Mouse (Mus musculus) liver, embryonic 14.5 days (tissue): ENCODE measurements around the gene Ankrd27. TPM values are rescaled to one million over a fixed set of nuclear protein-coding genes. Genes with fewer than 3 reads are reported as not detected.
"Not testable (repeated sequence)": the region's sequence is repeated elsewhere in the genome, so short reads cannot be mapped to it uniquely, and the experiment has no call there.

ENCODE experiments used
- ATAC-seq: fragments of 200-750 bp; cut with Nextera tagmentation; 2 replicates; pipeline ENCODE4 v1.8.0; 2017; ENCODE audit warnings: moderate number of reproducible peaks, mild to moderate bottlenecking, moderate library complexity; ENCODE audit not compliant: insufficient read depth
- DNase-seq, 3 experiments: peaks; one replicate each; pipeline ENCODE4 v3.0.0-alpha.2; 2012 to 2013; ENCODE audit warnings: low read depth in 3 of 3, low spot score in 3 of 3
- H3K27ac ChIP-seq: fragments of 300-500 bp; sonication (generic); 2 replicates; pipeline ENCODE4 v1.5.1; 2014; ENCODE audit warnings: moderate library complexity, mild to moderate bottlenecking, control low read depth, inconsistent platforms
- H3K27me3 ChIP-seq: fragments of 300-500 bp; sonication (generic); 2 replicates; pipeline ENCODE4 v1.6.1; 2014; ENCODE audit warnings: mild to moderate bottlenecking, low read length, moderate library complexity; ENCODE audit not compliant: control insufficient read depth, insufficient read depth
- H3K36me3 ChIP-seq: fragments of 300-500 bp; sonication (generic); replicated peaks from 2 replicates; pipeline ENCODE4 v1.6.1; 2014; ENCODE audit warnings: low read depth; ENCODE audit not compliant: control insufficient read depth, insufficient read depth
- H3K4me1 ChIP-seq, 2 experiments: fragments of 200-500 bp in 1 of 2; fragments of 300-500 bp in 1 of 2; sonication (generic) in 1 of 2; replicated peaks; 2 replicates each; pipeline ENCODE4 v1.6.1; 2012 to 2014; ENCODE audit warnings: antibody characterized with exemption in 1 of 2, inconsistent platforms in 1 of 2, low read length in 1 of 2; ENCODE audit not compliant: control insufficient read depth in 2 of 2, insufficient read depth in 2 of 2
- H3K4me2 ChIP-seq: fragments of 300-500 bp; sonication (generic); 2 replicates; pipeline ENCODE4 v1.6.1; 2014; ENCODE audit warnings: low read depth, mild to moderate bottlenecking, control low read depth, moderate library complexity
- H3K4me3 ChIP-seq, 2 experiments: fragments of 200-500 bp in 1 of 2; fragments of 300-500 bp in 1 of 2; sonication (generic) in 1 of 2; 2 replicates each; pipeline ENCODE4 v1.5.1; 2012 to 2014; ENCODE audit warnings: low read depth in 2 of 2, low read length in 2 of 2, mild to moderate bottlenecking in 2 of 2, control low read depth in 1 of 2, inconsistent platforms in 1 of 2, moderate library complexity in 1 of 2; ENCODE audit not compliant: insufficient read depth in 1 of 2
- H3K9ac ChIP-seq: fragments of 300-500 bp; sonication (generic); replicated peaks from 2 replicates; pipeline ENCODE4 v1.6.1; 2014; ENCODE audit warnings: mild to moderate bottlenecking, control low read depth, moderate library complexity
- H3K9me3 ChIP-seq: fragments of 300-500 bp; sonication (generic); 2 replicates; pipeline ENCODE4 v1.6.1; 2016; ENCODE audit warnings: low read length, mixed read lengths; ENCODE audit not compliant: control insufficient read depth
- CTCF ChIP-seq: IDR thresholded peaks from 2 replicates; pipeline ENCODE4 v1.5.1; 2016; ENCODE audit warnings: antibody characterized with exemption, low read depth, control low read depth
- EP300 ChIP-seq: IDR thresholded peaks from 2 replicates; pipeline ENCODE4 v1.6.1; 2016; ENCODE audit warnings: antibody characterized with exemption, low read depth
- WGBS: fragments of 180-500 bp; shearing (Covaris S2); extraction: QIAGEN DNeasy Blood & Tissue Kit; methylation state at CpG from one replicate; pipeline ENCODE4 v1.1.7; 2014; ENCODE audit not compliant: insufficient replicate concordance; 5-methylcytosine and 5-hydroxymethylcytosine counted together
- polyA plus RNA-seq, 2 experiments: library from polyadenylated mRNA; depleted of rRNA in 1 of 2; stranded (reverse) in 1 of 2; unstranded in 1 of 2; fragments of >200 nt; fragmentation: Nextera tagmentation in 1 of 2; extraction: Ambion mirVana in 1 of 2; gene quantifications; 2 replicates each; pipeline versions ENCODE4 v1.2.1 to v1.2.3; 2012 to 2014

The Ankrd27 gene
- polyA plus RNA-seq, 2 experiments, result 13.5 to 20.9 TPM

DNA sequence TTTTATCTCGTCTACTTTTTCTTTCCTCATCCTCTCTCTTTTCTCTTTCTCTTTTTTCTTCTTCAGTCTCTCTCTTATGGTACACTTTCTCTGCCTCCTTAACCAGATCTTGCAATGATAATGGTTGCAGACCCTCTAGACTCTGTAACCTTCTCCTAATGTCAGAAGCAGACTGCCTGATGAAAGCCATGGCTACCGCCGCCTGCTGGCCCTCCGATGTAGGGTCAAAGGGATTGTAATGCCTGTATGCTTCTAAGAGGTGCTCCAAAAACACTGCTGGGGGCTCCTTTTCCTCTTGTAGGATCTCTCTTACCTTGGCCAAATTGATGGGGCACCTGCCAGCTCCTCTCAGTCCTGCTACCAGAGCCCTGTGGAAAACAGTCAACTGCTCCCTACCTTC is 16.3 kb upstream of the Ankrd27 start:
- not testable (repeated sequence) for DNase-seq, H3K27me3 ChIP-seq, H3K27ac ChIP-seq, H3K36me3 ChIP-seq, ATAC-seq, H3K9ac ChIP-seq, H3K4me2 ChIP-seq, H3K9me3 ChIP-seq, H3K4me3 ChIP-seq, H3K4me1 ChIP-seq
- peak; percentile 65 for TF ChIP-seq CTCF
- WGBS, result 61% methylated on average over 4 of the region's 4 CpGs

DNA sequence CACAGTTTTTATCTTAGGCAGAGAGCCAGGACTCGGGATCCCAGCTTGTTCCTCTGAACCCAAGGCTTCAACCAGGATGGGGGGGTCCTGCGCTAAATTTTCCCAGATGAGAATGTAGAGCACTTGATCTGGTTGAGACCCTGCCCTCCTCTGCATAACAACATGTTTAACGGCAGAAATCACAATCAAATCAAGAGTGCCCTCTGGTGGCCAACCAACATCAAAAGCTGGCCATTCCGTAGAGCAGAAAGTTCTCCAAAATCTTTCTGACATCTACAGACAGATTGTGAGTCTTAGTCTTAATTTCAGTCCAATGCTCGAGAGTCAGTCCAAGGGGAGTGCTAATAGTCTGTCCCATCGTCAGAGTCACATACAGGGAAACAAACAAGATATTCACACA is 15.2 kb upstream of the Ankrd27 start:
- peak; percentile 60 for TF ChIP-seq CTCF
- H3K4me3 ChIP-seq, H3K27me3 ChIP-seq, ATAC-seq, H3K27ac ChIP-seq, H3K4me2 ChIP-seq, H3K9ac ChIP-seq, H3K36me3 ChIP-seq, H3K4me1 ChIP-seq, DNase-seq, H3K9me3 ChIP-seq: not testable (repeated sequence)
- WGBS, result 15% methylated on average over 6 of the region's 6 CpGs

GRCm38 (mm10) chr7:35579849-35580248 is 6.2 kb upstream of the Ankrd27 start:
- WGBS, result 40% methylated on average over 4 of the region's 4 CpGs
- peak; percentile 42; the same call in 1 of the 2 replicates for ATAC-seq
- Histone ChIP-seq H3K27me3 (peaks cover 29% of the 10 kb centered on the region), H3K4me1 (peaks cover 0 to 4% of the 10 kb centered on the region in 2 experiments; a peak in 1 of 4 replicates), H3K4me3 (no peak overlapping the region), H3K36me3 (no peaks in the 10 kb centered on the region), H3K9ac (no peak overlapping the region), H3K4me2 (no peak overlapping the region), H3K9me3 (no peaks in the 10 kb centered on the region), H3K27ac (no peak overlapping the region)
- no peak for TF ChIP-seq EP300
- peak; percentile 89 for TF ChIP-seq CTCF
- DNase-seq, result no peak

- Histone ChIP-seq H3K36me3 (no peaks in the 10 kb centered on the region), H3K9ac (no peak overlapping the region), H3K9me3 (no peaks in the 10 kb centered on the region), H3K27me3 (peaks cover 36% of the 10 kb centered on the region), H3K4me3 (no peak overlapping the region), H3K4me2 (no peak overlapping the region), H3K4me1 (peaks cover 7 to 10% of the 10 kb centered on the region in 2 experiments), H3K27ac (no peak overlapping the region)
- whole genome bisulfite sequencing, result 53% methylated on average over 5 of the region's 5 CpGs
- DNase-seq (no peak), ATAC-seq (no peak)
- TF ChIP-seq EP300 (no peak), CTCF (peak; percentile 69)
Observed at GRCm38 (mm10) chr7:35582719-35583118, 3.3 kb upstream of the Ankrd27 start.

- H3K4me2 ChIP-seq, result no peak overlapping the region
- H3K36me3 ChIP-seq, result no peaks in the 10 kb centered on the region
- H3K27me3 ChIP-seq, result peaks cover 36% of the 10 kb centered on the region
- TF ChIP-seq EP300, result no peak
- TF ChIP-seq CTCF, result no peak
- H3K4me3 ChIP-seq, result no peak overlapping the region
- ATAC-seq (no peak), DNase-seq (no peak)
- WGBS, result 33% methylated on average over 11 of the region's 11 CpGs
- no peak overlapping the region for H3K9ac ChIP-seq
- H3K27ac ChIP-seq, result no peak overlapping the region
- H3K9me3 ChIP-seq, result no peaks in the 10 kb centered on the region
- peaks cover 15 to 18% of the 10 kb centered on the region in 2 experiments for H3K4me1 ChIP-seq
Observed at GRCm38 (mm10) chr7:35583476-35584025, 2.5 kb upstream of the Ankrd27 start.
